Mouse (Mus musculus) v-Abl transformed pro-B cells (cell line): ENCODE data around the gene Slc47a1.

Experiments used
- in situ Hi-C, 2 experiments: fragments of 400-800 bp; cut with MboI; formaldehyde crosslinking; loops; one replicate each; pipeline ENCODE4 v1.15.1; 2025; ENCODE audit not compliant: unreplicated experiment in 2 of 2

Slc47a1 gene

DNA sequence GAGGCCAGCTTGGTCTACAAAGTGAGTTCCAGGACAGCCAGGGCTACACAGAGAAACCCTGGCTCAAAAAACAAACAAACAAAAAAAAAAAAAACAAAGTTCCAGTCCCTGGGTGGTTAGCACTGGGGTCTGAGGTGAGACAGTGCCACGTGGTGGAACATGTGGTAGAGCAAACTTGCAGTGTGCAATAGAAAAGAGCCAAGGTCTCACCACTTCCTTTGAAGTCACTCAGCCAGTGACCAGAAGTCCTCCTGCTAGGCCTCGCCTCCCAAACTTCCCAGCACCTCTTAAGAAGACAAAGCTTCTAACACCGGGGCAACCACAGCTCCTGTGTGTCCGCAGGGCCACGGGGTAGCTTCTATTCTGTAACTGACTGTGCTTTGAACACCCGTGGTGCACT, 9.1 kb upstream of the Slc47a1 start:
- in situ Hi-C loops = loop anchor here in 1 of 2 experiments (5.0 kb wide), 2 partner anchors 90 to 155 kb away; no protein-coding TSS in a partner anchor

DNA sequence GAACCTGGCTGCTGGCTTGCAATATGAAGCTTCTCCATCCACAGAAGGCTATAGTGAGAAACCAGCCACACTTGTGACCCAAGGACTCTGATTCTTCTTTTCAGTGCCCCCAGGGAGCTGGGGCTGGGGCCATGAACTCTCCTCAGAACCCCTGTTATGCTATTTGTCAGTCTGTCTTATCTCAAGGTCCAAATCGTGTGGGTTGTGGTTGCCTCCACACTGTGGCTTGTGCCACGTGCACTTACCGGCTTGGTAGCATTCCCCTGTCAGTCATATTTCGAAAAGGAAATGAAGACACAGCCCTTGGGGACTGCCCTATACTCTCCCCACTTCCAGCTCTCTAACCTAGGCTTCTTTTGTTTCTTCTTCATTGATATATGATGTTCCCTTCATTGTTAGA, 7.6 kb upstream of the Slc47a1 start:
- in situ Hi-C loops = loop anchor here in 1 of 2 experiments (5.0 kb wide), 2 partner anchors 88 to 153 kb away; no protein-coding TSS in a partner anchor

DNA sequence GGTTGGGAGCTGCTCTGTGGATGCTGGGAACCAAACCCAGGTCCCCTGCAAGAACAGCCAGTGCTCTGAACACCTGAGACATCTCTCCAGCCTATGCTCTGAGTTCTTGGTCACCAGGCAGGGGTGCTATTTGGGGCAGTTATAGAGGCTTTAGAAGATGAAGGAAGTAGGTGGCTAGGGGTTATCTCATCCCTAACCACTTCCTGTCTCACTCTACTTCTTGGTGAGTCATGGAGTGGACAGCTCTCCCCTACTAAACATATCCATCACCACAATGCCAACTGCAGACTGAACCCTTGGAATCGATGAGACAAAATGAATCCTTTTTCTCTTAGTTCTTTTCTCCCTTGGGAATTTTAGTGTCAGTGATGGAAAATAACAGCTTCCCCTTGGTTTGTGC, 3.1 kb upstream of the Slc47a1 start:
- in situ Hi-C loops = no loop called here

DNA sequence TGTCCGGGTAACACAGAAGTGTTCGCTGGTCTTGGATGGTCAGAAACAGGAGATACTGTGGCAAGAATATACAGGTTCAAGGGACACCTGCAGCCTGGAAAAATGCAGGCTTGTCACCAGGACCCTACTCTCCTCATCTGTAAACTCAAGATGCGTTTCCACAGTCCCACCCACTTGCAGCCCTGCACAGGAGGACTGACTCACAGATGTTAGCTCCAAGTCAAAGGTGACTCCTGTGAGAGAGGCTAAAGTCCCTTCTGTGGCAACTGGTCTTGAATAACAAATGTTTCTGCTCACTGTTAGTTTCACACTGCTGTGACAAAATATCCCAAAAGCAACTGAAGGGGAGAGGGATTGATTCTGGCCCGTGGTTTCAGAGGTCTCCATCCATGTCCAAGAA, 506 bp upstream of the Slc47a1 start:
- in situ Hi-C loops = no loop called here

DNA sequence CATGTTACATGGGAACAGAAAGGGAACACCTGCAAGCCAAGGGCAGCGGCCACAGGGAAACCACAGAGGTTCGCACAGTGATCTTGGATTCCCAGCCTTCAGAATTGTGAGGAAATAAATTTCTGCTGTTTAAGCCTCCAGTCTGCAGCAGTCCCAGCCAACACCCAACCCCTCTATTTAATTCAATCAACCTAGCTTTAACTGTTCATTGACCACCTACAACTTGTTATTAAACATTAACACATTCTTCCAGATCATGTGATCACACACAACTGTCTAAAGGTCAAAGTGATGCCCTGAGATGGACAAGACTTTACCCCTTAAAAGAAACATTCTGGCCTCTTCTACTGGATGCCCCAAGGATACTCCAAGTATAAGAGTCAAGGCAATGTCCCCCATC, 9.5 kb downstream of the Slc47a1 start:
- in situ Hi-C loops = no loop called here

DNA sequence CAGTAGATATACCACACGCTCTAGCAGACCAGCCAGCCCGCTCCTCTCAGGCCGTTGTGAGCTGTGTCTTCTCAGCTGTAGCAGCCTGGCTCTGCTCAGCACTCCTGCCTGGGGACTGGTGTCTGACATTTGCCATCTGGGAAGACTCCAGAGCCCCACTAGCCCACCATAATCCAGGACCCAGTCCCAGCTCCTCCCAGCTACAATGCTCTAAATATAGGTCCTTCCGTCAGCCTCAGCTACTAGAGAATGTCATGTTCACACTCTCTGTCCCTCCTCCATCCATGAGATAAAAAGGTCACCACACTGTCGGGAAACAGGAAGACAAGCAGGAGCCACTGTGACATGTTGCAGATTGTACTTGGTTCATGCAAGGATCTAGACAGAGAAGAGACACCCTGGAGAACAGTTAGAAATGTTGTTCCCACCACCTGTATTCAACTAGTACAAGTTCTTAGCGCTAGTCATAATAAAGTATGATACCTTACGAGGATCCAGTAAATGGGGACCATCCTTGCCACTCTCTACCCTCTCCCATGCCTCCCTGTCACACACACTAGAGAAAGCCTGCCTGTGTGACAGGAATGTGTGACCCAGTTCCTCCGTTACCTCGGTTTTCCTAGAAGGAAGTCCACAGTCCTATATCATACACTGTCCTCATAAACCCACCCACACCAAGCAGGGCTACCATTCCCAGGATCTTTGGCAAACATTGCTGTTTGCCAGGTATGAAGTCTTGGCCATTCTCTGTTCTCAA, 11.4 kb downstream of the Slc47a1 start:
- in situ Hi-C loops = no loop called here

DNA sequence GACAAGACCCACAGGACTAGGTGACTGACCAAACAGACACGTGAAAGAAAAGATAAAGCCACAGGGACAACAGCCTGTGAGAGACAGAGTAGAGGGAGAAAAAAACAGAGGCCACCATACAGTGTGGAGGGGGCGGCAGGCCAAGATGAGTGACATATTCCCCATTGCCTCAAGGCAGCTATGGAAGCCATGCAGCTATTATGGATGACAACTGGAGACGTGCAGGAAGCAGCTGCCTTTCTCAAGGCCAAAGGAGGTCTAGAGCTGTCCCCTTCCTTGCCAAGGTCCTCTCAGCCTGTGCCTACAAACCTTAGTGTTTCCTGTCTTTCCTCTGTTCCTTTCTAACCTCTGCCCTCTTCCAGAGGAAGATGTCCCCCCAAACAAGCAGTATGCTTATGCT, 12.2 kb downstream of the Slc47a1 start:
- in situ Hi-C loops = no loop called here

DNA sequence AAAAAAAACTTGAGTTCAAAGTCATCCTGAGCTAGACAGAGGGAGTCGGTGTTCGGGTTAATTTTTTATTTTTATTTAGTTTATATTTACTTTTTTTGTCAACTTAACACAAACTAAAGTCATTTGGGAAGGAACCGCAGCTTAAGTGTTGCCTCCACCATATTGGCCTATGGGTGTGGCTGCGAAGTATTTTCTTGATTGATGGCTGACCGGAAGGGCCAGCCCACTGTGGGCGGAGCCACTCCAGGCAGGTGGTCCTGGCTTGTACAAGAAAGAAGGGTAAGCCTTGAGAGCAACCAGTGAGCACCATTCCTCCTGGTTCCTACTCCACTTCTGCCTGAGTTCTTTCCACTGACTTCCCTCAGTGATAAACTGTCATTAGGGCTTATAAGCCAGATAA, 14.0 kb downstream of the Slc47a1 start:
- in situ Hi-C loops = no loop called here

DNA sequence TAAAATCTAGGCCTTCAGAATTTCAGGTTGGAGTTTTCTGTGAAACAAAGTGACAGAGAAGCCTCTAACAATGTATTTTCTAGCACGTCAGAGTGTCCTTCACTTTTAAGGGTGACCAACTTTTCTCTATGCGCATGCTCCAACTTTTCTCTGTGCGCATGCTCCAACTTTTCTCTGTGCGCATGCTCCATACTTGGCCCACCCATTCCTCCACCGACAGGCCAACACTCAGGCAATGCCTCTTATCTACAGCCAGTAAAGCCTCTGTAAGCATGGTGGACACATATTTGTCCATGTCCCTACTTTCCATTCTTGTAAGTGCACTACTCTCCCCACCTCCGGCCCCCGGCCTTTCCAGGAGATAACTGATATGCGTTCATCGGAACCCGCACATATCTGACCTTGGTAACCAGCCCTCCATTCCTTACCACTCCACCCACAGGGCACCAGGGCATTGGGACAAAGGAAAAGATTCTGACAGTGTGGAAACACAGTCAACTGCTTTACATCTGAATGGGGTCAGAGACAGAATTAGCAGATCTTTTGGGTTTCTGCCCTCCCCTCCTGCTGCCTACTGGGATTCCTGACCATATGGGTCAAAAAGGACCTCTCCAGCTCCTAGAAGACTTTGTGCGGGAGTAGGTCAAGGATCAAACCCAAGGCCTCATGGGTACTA, 16.5 kb downstream of the Slc47a1 start:
- in situ Hi-C loops = no loop called here

DNA sequence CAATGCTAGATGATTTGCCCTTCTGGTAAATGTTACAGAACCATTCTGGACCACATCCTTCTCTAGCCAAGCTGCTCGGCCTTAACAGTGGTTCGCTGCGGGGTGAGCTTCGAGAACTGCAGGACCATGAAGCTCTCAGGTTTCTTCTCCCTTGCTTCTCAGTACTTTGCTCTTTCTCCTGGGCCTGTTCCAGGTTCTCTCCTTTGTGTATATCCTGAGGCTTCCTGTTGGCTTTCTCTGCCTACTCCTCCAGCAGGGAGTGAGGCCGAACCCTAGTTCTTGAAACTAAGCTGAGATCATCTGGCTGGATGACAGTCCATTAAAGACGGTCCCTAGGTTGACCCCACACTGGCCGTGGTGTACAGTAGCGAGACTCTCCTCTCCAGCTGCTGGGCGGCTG, 21.5 kb downstream of the Slc47a1 start:
- in situ Hi-C loops = no loop called here

DNA sequence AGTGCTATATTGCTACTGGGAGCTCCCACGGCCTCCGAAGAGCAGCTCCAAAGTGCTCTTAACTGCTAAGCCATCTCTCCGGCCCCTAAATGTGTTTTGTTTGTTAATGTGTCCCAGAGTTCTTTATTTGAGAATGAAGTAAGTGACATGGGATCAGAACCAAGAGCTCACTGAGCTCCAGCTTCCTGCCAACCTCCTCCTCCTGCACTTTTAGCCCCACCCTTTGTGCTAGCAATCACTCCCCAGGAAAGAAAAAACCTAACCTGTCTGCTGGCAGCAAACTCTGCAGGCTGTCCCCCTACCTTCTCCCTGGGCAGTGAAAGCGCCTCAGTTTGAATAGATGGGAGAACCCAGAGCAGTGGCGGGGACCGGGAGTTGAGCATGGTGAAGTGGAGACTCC, 22.0 kb downstream of the Slc47a1 start:
- in situ Hi-C loops = no loop called here

DNA sequence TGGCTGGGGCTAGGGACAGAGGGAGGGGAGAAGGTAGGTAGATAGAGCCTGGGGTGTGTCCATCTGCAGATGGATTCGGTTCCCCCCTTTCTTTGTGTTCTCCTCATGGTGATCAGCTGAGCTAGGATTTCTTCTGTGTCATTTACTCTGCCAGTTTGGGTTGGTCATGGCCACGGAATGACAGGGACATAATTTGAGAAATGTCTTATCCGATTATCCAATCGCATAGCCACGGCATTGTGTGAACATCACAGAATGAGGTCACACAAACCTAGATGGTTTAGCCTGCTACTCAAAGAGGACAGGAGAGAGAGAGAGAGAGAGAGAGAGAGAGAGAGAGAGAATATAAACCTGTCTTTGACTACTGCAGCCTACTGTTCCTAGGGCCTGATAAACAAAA, 22.8 kb downstream of the Slc47a1 start:
- in situ Hi-C loops = no loop called here

DNA sequence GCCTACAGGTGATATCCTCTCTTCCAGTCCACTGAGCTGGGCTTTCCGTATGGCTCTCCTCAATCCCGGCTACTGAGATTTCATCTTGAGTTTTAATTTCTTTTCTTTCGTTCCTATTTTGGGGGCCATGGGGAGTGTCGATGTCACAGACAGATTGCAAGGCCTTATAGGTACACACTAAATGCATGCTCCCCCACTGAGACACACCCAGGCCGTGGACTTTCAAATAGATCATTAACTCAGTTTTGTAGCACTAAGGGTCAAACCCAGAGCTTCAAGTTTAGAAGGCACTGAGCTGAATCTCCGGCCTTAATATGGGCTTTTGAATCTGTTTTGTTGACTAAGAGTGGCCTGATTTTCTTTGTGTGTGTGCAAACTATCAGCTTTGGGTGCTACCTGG, 23.8 kb downstream of the Slc47a1 start:
- in situ Hi-C loops = no loop called here

DNA sequence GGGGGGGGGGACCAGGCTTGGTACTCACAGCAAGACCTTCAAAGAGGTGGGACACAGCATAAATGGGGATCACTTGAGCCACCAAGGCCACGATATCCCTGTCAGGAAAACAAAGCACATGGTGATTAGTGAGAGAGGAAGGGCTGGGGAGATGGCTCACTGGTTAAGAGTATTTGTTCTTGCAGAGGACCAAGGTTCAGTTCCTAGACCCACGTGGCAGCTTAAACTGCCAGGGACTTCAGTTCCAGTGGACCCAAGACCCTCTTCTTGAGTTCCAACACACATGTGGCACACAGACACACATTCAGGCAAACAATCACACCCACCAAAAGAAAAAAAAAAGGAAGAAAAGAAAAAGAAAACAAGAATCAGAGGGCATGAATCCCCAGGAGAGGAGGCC, 25.1 kb downstream of the Slc47a1 start:
- in situ Hi-C loops = no loop called here

DNA sequence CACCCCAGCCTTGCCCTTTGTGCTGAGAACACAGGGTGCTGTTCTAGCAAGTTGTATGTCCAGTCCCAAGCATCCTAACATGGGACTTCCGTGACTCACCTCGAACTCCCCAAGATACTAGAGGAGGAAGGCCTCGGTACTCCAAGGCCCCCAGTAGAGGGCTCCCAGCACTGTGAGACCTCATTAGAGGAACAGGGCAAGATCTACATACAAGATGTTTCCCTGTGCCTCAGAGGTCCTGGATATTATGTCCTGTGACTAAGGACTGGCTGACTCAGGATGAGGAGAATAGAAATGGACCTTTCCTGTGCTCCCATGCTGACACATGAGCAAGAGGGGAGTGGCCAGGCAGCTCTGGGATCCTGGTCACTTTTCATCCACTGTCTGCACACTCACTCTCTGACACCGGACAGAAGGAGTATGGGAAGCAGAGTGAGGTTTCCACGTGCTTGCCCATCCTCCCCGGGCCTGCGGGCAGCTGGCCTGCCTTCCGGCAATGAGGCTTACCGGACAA, 25.9 kb downstream of the Slc47a1 start:
- in situ Hi-C loops = no loop called here

DNA sequence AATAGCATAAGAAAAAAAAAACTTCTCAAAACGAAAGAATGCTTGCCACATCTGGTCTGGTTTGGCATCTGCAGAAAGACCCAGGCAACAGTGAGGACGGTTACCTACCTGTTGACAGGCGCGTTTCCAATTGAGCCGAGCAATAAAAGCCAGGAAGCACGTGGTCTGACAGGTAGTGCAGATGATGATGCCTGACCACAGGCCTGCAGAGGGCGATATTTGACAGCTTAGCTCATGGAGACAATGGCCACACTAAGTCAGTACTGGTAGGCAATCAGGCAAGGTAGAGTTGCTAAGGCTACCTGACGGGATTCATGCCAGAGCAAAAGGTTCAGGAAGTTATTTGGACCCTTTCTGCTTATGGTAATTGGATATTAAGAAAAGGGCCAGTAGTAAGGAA, 28.8 kb downstream of the Slc47a1 start:
- in situ Hi-C loops = no loop called here

DNA sequence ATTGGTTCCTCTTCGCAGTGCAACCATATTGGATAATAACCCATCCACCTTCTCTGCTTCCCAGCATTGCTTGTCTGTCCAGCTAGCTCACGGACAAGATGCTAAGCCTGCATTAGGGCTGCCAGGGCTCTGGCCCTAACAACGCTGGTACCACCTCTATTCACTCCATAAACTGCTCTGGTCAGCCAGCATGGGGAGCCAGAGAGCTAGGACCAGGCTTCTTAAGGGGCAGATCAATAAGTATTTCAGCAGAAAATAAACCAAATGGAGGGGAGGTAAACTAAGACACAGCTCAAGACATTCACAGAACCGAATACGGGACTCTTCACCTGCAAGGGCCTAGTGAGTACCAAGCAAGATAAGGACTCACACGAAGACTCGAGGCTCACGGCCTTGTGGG, 32.0 kb downstream of the Slc47a1 start:
- in situ Hi-C loops = no loop called here

DNA sequence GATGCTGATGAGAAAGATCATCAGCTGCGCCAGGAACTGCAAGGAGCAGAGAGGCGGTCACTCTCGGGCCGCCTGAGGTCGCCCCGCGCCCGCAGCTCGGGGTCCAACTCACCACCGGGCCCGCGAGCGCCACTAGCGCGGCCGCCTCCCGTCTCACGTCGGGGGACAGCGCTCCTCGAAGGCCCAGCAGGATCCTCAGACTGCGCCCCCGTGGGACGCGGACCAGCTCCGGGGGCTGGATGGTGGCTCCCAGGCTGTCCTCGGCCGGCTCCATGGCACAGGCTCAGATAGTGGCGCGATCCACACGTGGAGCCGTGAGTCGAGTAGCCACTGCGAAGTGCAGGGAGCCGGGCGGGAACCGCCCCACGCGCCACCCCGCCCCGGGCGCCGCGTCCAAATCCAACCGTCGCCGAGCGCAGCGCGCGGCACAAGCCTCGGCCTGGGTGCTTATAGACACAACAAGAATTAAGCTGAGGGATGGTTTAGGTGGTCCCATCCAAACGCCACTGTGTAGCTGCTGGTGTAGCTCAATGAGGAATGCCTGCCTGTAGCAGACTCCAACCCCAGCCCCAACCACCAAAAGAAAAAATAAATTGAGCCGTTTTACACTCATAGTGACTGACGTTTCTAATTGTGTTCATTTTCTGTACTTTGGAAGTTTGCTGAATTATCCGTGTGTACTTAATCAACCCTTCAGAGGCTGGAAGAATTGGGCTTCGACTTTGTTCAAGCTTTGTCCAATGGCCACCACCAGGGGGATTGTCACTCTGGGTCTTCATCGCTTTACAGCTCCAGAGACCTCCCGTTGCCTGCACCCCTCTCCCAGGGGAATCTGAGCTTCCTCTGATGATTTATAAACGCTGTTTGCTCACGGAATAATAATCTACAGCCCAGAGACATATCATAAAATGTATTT, 35.4 kb downstream of the Slc47a1 start, which contains the start of gene Slc47a2:
Gene Slc47a2 (minus strand): TSS at position 356 of the 916 bp plus-strand sequence.
- in situ Hi-C loops = no loop called here

DNA sequence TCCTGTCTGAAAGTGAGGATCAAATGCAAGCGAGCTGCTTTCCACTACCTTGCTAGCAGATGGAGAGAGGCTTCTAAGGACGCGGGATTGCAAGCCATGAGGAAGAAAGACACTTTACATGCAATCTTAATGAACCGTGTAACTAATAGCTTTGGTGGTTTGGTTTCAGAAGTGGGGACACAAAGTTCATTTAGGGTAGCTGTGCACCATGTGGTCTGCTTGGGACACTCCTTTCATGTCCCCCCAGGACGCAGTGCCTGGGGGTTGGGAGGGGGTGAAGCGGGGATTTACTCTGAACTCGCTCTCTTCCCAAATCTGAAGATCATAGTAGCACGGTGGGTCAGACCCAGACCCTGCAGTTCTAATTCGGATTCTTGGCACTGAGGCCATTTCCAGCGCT, 36.2 kb downstream of the Slc47a1 start:
- in situ Hi-C loops = no loop called here

DNA sequence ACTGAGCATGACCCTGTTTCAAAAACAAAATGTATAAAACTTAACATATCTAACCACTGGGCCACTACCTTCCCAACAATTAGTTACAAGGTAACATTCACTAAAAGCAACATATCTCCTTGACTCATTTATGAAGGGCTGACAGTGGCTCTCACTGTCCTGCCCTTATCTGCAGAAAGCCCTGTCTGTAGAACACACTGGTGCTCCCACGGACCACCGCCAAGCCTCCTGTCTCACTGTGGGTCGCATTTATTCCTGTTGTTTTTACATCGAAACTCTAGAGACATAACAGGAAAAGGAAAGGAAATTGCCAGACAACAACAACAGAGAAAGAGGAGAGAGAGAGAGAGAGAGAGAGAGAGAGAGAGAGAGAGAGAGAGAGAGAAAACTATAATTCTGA, 36.9 kb downstream of the Slc47a1 start:
- in situ Hi-C loops = no loop called here

DNA sequence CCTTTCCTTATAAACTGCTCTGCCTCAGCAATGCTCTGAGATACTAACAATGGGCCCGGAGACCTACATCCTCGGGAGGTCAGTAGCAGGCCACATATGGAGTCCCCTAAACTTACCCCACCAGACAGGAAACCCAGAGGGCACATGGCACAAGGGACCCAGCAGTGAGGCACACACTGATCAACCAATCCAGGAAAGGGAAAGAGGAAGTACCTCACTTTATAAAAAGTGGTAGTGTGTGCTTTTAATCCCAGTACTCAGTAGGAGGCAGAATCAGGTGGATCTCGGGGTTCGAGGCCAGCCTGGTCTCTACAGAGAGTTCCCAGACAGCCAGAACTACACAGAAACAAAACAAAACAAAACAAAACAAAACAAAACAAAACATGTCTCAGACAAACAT, 37.8 kb downstream of the Slc47a1 start:
- in situ Hi-C loops = no loop called here
